Mouse (Mus musculus) thymus, adult 2 months (tissue): ENCODE results near the gene Fgfr2.

Experiments used
- CTCF ChIP-seq: fragments of 200-500 bp; IDR thresholded peaks from 2 replicates; pipeline ENCODE4 v1.5.1; 2012; ENCODE audit warnings: mild to moderate bottlenecking, control low read depth, low read length, moderate library complexity, borderline replicate concordance; ENCODE audit not compliant: control insufficient read depth, poor library complexity, insufficient read depth; ENCODE audit errors: extremely low read depth
- POLR2A ChIP-seq: fragments of 200-500 bp; IDR thresholded peaks from 2 replicates; pipeline ENCODE4 v1.6.1; 2012; ENCODE audit warnings: mild to moderate bottlenecking, low read length, control low read depth, moderate library complexity; ENCODE audit not compliant: control insufficient read depth, poor library complexity, insufficient read depth; ENCODE audit errors: extremely low read depth

- TF ChIP-seq CTCF (no peak), POLR2A (no peak)
Measured at GRCm38 (mm10) chr7:131434276-131434675, 1688.9 kb downstream of the Fgfr2 start.
